Mouse (Mus musculus) layer of hippocampus, postnatal 25 days (tissue): ENCODE results near the gene Kansl1l. TPM values are rescaled to one million over a fixed set of nuclear protein-coding genes. Genes with fewer than 3 reads are reported as not detected.
"Not testable (repeated sequence)": the region's sequence is repeated elsewhere in the genome, so short reads cannot be mapped to it uniquely, and the experiment has no call there.

ENCODE experiments used
- DNase-seq, 2 experiments: peaks; one replicate each; pipeline ENCODE4 v3.0.0; 2022; ENCODE audit warnings: mixed read lengths in 2 of 2, low spot score in 1 of 2; ENCODE audit errors: extremely low spot score in 1 of 2
- total RNA-seq, 2 experiments: library from RNA; stranded (reverse); gene quantifications; 2 replicates each; pipeline ENCODE4 v1.2.3; 2021

The Kansl1l gene
- total RNA-seq, 2 experiments from 2014 or later, result 17.3 to 17.8 TPM

DNA sequence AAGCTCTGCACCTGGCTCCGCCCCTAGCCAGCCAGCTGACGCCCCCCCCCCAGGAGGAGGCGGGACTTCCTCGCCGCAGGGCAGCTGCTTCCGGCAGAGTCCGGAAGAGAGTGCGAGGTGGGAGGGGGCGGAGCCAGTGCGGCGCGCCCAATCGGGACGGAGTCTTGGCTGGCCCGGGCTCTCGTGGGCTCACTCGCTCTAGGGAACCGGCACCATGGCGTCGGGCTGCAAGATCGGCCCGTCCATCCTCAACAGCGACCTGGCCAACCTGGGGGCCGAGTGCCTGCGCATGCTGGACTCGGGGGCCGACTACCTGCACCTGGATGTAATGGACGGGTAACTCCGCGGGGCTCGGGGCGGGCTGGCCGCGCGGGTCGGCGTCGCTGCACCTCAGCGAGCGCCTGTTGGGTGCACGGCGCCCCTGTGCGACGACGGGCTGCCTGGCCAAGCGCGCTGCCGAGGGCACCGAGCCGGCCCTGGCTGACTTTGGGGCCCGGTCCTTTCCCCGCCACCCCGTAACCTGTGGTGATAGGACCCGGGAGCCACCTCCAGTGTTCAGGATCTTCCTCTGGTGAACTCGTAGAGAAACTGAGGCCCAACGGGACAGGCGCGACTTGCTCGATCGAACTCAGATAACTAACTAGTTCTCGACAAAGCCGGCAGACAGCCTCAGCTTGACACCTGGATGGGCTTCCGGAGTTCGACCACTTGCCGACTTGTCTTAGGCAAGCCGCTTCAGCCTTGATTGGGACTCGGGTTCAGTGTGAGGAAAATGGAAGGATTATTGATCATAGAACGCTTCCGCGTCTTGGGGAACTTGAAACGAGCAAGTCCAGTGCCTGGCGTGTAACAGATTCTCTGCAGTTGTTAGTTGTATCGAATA lies 116.4 kb downstream of the Kansl1l start, which contains the start of gene Rpe:
TSS of gene Rpe (plus strand) at position 139 of the 883 bp plus-strand sequence.
- DNase-seq, result peak; percentile 81 to 82

DNA sequence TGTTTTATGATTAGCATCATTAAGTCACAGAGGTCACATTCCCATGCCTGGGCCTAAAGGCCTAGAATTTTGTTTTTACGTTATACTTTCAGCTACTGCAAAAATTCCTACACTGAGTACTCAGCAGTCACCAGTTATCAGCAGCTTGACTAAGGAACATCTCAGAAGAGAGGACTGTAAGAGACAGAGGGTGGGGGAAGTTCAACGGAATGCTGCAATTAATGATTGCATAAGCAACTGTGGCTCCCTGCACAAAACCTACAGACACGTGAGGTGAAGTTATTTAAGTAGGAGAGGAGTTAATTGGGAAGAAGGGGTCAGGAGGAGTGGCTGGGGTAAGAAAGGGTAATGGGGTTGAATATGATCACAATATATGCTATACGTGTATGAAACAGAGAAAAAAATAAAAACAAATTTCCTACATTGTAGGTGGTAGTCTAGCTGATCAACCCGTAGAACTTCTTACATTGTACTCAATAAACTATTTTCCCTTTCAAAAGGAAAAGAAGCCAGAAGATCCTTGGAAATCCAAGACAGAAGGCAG lies 117.1 kb downstream of the Kansl1l start:
- no peak for DNase-seq

DNA sequence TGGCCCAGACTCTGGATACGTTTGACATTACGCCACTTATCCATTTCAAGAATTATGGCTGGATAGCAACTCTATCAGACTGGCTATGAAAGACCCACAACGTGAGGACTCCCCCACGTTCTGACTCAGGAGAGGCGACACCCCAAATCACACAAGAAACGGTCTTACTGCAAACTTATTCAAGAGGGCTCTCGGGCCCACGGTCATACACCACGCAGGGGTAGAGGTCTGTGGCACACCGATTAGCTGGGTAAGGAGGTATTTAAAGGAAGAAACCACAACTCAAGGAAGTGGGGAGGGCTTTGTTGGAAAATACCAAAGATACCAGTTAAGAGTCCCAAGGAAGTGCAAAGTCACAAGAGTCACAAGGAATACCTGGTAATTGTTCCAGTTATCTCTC lies 117.7 kb downstream of the Kansl1l start:
- not testable (repeated sequence) for DNase-seq

DNA sequence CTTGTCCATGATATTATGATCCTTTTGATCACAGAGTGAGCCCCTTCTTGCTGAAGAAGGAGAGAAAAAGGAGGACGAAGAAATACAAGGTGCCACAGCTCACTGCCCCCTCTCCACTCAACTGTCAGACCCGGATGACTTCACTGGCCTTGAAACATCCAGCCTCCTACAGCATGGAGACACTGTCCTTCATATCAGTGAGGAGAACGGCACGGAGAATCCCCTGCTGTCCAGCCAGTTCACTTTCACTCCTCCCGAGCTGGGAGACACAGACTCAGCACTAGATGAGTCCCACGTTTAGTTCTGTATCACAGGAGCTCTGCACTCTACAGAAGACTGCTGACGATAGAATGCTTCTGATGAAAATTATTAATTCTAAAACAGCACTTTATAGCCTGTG lies 122.1 kb downstream of the Kansl1l start:
- no peak for DNase-seq

DNA sequence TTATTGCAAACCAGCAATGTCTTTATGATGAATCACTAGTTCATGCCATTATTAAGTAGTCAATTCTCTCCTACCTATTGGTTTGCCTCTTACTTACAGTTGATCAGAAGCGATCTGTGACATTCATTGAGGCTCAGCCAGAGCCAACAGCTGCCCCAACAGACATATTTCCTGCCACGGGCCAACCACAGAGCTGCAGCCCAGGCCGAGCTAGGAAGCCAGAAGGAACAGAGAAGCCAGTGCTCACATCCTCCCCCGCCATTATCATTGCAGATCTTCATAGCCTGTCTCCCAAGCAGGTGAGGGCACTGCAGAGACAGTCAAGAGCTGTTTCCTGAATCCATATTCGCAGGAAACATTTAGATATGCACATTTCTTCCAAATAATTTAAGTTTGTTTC lies 123.1 kb downstream of the Kansl1l start:
- DNase-seq, result no peak

DNA sequence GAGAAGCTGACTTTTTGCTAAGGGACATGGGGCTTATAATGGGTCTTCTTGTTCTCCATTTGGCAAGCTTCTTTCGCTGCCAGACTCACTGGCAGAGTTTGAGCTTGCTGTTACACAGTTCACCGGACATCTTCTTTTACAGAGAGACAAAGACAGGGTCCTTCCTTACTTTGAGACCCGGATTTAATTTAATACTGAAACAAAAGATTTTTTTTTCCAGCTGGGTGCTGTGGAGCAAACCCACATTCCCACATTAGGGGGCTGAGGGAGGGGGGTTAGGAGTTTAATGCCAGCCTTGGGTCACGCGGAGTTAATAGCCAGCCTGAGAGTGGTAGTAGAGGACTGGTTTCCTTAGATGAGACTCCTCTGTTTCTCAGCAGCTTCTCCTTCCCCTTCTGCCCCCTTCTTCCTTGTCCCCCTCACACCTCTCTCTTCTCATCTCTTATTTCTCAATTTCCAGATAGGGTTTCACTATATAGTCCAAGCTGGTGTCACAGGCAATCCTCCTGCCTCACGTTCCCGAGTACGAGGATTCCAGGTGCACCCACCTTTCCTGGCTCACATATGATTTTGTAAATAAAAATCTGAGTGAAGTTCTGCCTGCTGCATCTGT lies 124.5 kb downstream of the Kansl1l start:
- DNase-seq, result no peak

DNA sequence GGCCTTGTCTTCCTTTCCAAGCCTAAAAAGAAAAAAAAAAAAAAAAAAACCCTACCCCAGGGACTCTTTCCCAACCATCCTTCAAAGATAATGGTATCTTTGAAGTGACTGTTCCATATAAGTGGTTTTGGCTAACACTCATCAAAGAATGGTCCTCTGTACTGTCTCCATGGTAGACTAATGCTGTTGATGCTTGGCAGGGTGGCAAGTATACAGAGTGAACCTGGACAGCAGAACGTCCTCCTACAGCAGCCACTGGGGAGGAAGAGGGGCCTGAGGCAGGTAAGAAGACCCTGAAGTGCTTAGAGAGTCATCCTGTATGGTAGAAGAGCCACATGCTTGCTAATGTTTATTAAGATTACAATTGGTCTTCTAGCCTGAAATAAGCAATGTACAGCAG lies 125.1 kb downstream of the Kansl1l start:
- no peak for DNase-seq

DNA sequence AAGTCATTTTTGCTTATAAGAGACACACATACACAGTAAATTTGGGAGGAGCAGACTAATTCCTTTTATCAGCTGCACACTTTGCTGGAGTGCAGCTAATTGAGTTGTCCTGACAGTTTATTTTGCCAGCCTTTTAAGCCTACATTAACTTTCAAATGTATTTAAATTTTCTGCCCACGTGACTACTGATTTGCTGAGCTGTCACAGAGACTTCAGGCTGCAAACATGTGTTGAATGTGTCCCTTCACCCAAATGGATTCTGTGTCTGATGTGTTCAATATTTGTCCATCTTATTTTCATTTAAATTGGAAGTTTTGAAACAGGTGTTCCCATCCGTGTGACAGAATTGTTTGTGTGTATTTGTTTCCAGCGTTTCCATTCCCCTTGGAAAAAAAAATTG lies 125.6 kb downstream of the Kansl1l start:
- DNase-seq, result no peak

DNA sequence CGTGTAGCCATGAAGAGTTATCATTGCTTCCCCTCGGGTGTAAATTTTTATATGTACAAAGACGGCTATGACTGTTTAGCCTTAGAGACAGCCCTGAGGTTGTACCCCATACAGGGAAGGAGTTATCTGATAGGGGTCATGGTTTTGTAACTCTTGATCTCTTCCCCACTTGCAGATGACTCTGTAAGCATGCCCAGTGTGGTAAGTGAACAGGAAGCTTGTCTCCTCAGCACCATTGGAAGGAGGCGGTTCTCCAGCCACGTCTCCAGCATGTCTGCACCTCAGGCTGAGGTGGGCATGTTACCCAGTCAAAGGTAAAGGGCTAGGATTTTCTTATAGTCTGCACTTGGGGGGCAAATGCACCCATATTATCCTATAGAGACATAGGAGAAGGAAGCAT lies 134.4 kb downstream of the Kansl1l start:
- no peak for DNase-seq

DNA sequence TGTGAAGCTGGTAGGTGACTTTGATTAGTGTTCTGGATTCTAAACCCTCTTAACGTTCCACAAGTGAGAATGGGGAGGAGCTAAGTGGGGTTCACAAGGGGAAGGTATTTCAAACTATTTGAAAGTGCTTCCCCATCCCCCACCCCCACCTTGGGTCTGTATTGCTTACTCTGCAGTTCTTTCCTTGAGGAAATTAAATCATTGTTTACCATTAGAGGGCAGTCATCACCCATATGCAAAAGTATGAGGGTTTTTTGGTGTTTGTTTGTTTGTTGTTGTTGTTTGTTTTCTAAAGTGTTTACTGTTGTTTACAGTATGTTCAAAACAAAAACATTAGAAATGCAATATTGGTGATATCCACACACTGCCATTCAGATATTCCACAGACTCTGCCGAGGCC lies 138.7 kb downstream of the Kansl1l start:
- DNase-seq, result no peak

DNA sequence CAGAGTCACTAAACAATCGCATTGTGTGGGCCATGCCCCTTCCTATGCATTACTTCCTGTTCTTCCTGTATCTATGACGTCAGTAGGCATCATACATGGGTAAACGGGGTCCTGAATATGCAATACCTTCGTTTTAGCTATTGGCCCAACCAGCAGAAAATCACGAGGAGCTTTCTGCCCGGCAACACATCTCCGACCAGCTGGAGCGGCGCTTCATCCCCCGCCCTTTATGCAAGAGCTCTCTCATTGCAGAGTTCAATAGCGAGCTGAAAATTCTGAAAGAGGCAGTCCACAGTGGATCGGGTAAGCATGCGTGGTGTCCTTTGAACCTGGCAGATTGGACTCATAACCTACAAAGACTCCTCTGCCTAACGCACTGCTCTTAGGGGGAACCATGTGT lies 139.4 kb downstream of the Kansl1l start:
- no peak for DNase-seq

DNA sequence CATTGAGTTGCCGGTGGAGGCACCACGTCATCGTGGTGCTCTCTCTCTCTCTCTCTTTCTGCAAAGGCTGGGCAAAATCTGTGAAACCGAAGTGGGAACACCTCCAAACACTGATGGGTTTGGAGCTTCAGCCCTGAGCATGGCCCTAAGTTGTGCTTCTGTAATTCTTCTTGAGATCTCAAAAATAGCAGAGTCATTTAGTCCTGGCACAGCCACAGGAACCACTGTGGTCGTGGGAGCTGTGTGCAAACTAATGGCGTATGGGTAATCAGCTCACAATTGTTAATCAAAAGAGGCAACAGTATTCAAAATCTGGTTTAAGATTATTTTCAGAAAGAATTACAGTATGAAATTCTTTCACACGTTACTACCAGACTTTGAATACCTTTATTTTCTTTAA lies 144.6 kb downstream of the Kansl1l start:
- DNase-seq, result no peak

DNA sequence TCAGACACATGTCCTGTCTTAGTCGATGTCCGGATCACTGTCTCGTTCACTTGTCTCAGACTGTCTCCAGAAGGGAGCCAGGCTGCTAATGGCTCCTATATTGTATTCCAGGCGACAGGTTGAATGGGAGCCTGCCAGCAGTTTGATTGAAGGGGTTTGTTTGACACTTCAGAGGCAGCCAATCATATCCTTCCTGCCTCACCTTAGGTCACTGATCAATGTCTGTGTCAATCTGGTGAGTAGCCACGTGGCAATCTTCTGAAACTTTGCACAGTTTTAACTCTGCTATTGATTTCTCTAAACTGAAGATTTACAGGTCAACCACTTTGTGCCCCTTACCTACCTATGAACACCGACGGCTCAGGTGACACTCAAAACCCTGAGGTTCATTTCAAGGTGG lies 145.9 kb downstream of the Kansl1l start:
- DNase-seq, result no peak

Other genes starting within 250 kb of the Kansl1l start
- gene Rpe, start 116.7 kb downstream of the Kansl1l start, total RNA-seq, result 10 to 100 TPM; 37.9 to 39.4 TPM
- gene Acadl, start 45.7 kb upstream of the Kansl1l start, total RNA-seq, result 10 to 100 TPM; 32.1 to 32.4 TPM
- gene Myl1, start 127.8 kb upstream of the Kansl1l start, total RNA-seq, result 1 to 10 TPM; 1.2 to 1.4 TPM
- 100 to 1,000 TPM; 170 to 195 TPM for gene Lancl1, start 221.3 kb upstream of the Kansl1l start, total RNA-seq